Mouse (Mus musculus) neural tube, embryonic 14.5 days (tissue): ENCODE measurements around the gene Ttll7. TPM values are rescaled to one million over a fixed set of nuclear protein-coding genes. Genes with fewer than 3 reads are reported as not detected.

ENCODE experiments used
- ATAC-seq: fragments of 200-750 bp; cut with Nextera tagmentation; 2 replicates; pipeline ENCODE4 v1.8.0; 2017; ENCODE audit warnings: low read depth, mild to moderate bottlenecking, moderate TSS enrichment, moderate library complexity
- H3K27ac ChIP-seq: fragments of 300-500 bp; sonication (generic); 2 replicates; pipeline ENCODE4 v1.5.1; 2014; ENCODE audit warnings: low read depth, mild to moderate bottlenecking, control low read depth, low read length, moderate library complexity, mixed read lengths
- H3K27me3 ChIP-seq: fragments of 300-500 bp; sonication (generic); 2 replicates; pipeline ENCODE4 v1.6.1; 2014; ENCODE audit warnings: low read length; ENCODE audit not compliant: control insufficient read depth, insufficient read depth
- H3K36me3 ChIP-seq: fragments of 300-500 bp; sonication (generic); 2 replicates; pipeline ENCODE4 v1.6.1; 2014; ENCODE audit warnings: low read length, mixed read lengths; ENCODE audit not compliant: control insufficient read depth, insufficient read depth
- H3K4me1 ChIP-seq: fragments of 300-500 bp; sonication (generic); 2 replicates; pipeline ENCODE4 v1.6.1; 2014; ENCODE audit warnings: low read length; ENCODE audit not compliant: control insufficient read depth, insufficient read depth
- H3K4me2 ChIP-seq: fragments of 300-500 bp; sonication (generic); 2 replicates; pipeline ENCODE4 v1.6.1; 2014; ENCODE audit warnings: mild to moderate bottlenecking, low read depth, low read length, control low read depth
- H3K4me3 ChIP-seq: fragments of 300-500 bp; sonication (generic); 2 replicates; pipeline ENCODE4 v1.5.1; 2014; ENCODE audit warnings: low read depth, low read length, control low read depth, mixed read lengths
- H3K9ac ChIP-seq: fragments of 300-500 bp; sonication (generic); replicated peaks from 2 replicates; pipeline ENCODE4 v1.6.1; 2014; ENCODE audit warnings: low read depth, mild to moderate bottlenecking, control low read depth, low read length, mixed read lengths
- H3K9me3 ChIP-seq: fragments of 300-500 bp; sonication (generic); 2 replicates; pipeline ENCODE4 v1.6.1; 2016; ENCODE audit warnings: low read length; ENCODE audit not compliant: control insufficient read depth
- WGBS: fragments of 180-500 bp; shearing (Covaris S2); extraction: QIAGEN DNeasy Blood & Tissue Kit; methylation state at CpG from one replicate; pipeline ENCODE4 v1.1.7; 2014; 5-methylcytosine and 5-hydroxymethylcytosine counted together
- polyA plus RNA-seq: library from polyadenylated mRNA; unstranded; fragments of >200 nt; fragmentation: Nextera tagmentation; extraction: Ambion mirVana; gene quantifications from 2 replicates; pipeline ENCODE4 v1.2.1, GENCODE M21; 2014

Gene Ttll7
- polyA plus RNA-seq, 1 experiment from 2014 or later, result 11.2 TPM

GRCm38 (mm10) chr3:146927311-146928015 is 75.3 kb downstream of the Ttll7 start:
- no peak overlapping the region for H3K9ac ChIP-seq
- H3K27me3 ChIP-seq, result no peaks in the 10 kb centered on the region
- H3K9me3 ChIP-seq, result no peaks in the 10 kb centered on the region
- no peaks in the 10 kb centered on the region for H3K4me1 ChIP-seq
- no peak for ATAC-seq
- WGBS, result 93% methylated on average over 6 of the region's 6 CpGs
- no peak overlapping the region for H3K4me3 ChIP-seq
- no peak overlapping the region for H3K4me2 ChIP-seq
- H3K27ac ChIP-seq, result no peak overlapping the region
- H3K36me3 ChIP-seq, result peaks cover 7% of the 10 kb centered on the region

- H3K4me3 ChIP-seq, result no peak overlapping the region
- no peak for ATAC-seq
- H3K27ac ChIP-seq, result no peak overlapping the region
- H3K4me1 ChIP-seq, result no peaks in the 10 kb centered on the region
- no peak overlapping the region for H3K4me2 ChIP-seq
- no peaks in the 10 kb centered on the region for H3K9me3 ChIP-seq
- peaks cover 7% of the 10 kb centered on the region for H3K36me3 ChIP-seq
- no peak overlapping the region for H3K9ac ChIP-seq
- 91% methylated on average over 7 of the region's 7 CpGs for WGBS
- H3K27me3 ChIP-seq, result no peaks in the 10 kb centered on the region
These were observed 76.0 kb downstream of the Ttll7 start for GRCm38 (mm10) chr3:146928141-146928540.

- Histone ChIP-seq H3K4me2 (no peak overlapping the region), H3K27me3 (no peaks in the 10 kb centered on the region), H3K4me1 (no peaks in the 10 kb centered on the region), H3K9me3 (no peaks in the 10 kb centered on the region), H3K4me3 (no peak overlapping the region), H3K27ac (no peak overlapping the region), H3K36me3 (peaks cover 7% of the 10 kb centered on the region), H3K9ac (no peak overlapping the region)
- WGBS, result 78% methylated on average over 5 of the region's 5 CpGs
- no peak for ATAC-seq
These were observed 76.8 kb downstream of the Ttll7 start for GRCm38 (mm10) chr3:146929011-146929410.

GRCm38 (mm10) chr3:146931190-146931589 is 79.0 kb downstream of the Ttll7 start:
- no peaks in the 10 kb centered on the region for H3K4me1 ChIP-seq
- WGBS, result 93% methylated on average over 9 of the region's 9 CpGs
- no peak for ATAC-seq
- H3K27me3 ChIP-seq, result no peaks in the 10 kb centered on the region
- H3K4me2 ChIP-seq, result no peak overlapping the region
- H3K27ac ChIP-seq, result no peak overlapping the region
- H3K36me3 ChIP-seq, result peaks cover 7% of the 10 kb centered on the region
- H3K9me3 ChIP-seq, result no peaks in the 10 kb centered on the region
- no peak overlapping the region for H3K9ac ChIP-seq
- no peak overlapping the region for H3K4me3 ChIP-seq

GRCm38 (mm10) chr3:146932506-146932905 is 80.3 kb downstream of the Ttll7 start:
- peaks cover 7% of the 10 kb centered on the region for H3K36me3 ChIP-seq
- H3K4me1 ChIP-seq, result no peaks in the 10 kb centered on the region
- H3K27ac ChIP-seq, result no peak overlapping the region
- no peaks in the 10 kb centered on the region for H3K27me3 ChIP-seq
- H3K9ac ChIP-seq, result no peak overlapping the region
- H3K4me2 ChIP-seq, result no peak overlapping the region
- no peaks in the 10 kb centered on the region for H3K9me3 ChIP-seq
- 80% methylated on average over 5 of the region's 5 CpGs for WGBS
- H3K4me3 ChIP-seq, result no peak overlapping the region
- ATAC-seq, result no peak

- Histone ChIP-seq H3K4me2 (no peak overlapping the region), H3K27ac (no peak overlapping the region), H3K27me3 (no peaks in the 10 kb centered on the region), H3K36me3 (no peaks in the 10 kb centered on the region), H3K9ac (no peak overlapping the region), H3K4me1 (no peaks in the 10 kb centered on the region), H3K9me3 (no peaks in the 10 kb centered on the region), H3K4me3 (no peak overlapping the region)
- 87% methylated on average over 4 of the region's 4 CpGs for WGBS
- no peak for ATAC-seq
These were observed 84.7 kb downstream of the Ttll7 start for GRCm38 (mm10) chr3:146936888-146937287.

- Histone ChIP-seq H3K9me3 (no peaks in the 10 kb centered on the region), H3K4me2 (peak overlapping the region; percentile 27; the same call in 1 of the 2 replicates), H3K36me3 (no peaks in the 10 kb centered on the region), H3K4me3 (no peak overlapping the region), H3K27ac (no peak overlapping the region), H3K27me3 (no peaks in the 10 kb centered on the region), H3K9ac (no peak overlapping the region), H3K4me1 (no peaks in the 10 kb centered on the region)
- ATAC-seq, result peak; percentile 94
- WGBS, result 23% methylated on average over 21 of the region's 21 CpGs
These were observed 87.5 kb downstream of the Ttll7 start for GRCm38 (mm10) chr3:146939391-146940250.

- no peaks in the 10 kb centered on the region for H3K9me3 ChIP-seq
- no peak overlapping the region for H3K27ac ChIP-seq
- no peaks in the 10 kb centered on the region for H3K36me3 ChIP-seq
- no peaks in the 10 kb centered on the region for H3K27me3 ChIP-seq
- 96% methylated on average over 2 of the region's 2 CpGs for WGBS
- no peak overlapping the region for H3K9ac ChIP-seq
- no peak overlapping the region for H3K4me3 ChIP-seq
- no peak overlapping the region for H3K4me2 ChIP-seq
- ATAC-seq, result no peak
- H3K4me1 ChIP-seq, result no peaks in the 10 kb centered on the region
These were observed 90.9 kb downstream of the Ttll7 start for GRCm38 (mm10) chr3:146943101-146943500.

- H3K9me3 ChIP-seq, result no peaks in the 10 kb centered on the region
- ATAC-seq, result peak; percentile 45
- H3K9ac ChIP-seq, result no peak overlapping the region
- H3K27me3 ChIP-seq, result no peaks in the 10 kb centered on the region
- 43% methylated on average over 2 of the region's 2 CpGs for WGBS
- H3K4me1 ChIP-seq, result no peaks in the 10 kb centered on the region
- H3K4me2 ChIP-seq, result no peak overlapping the region
- H3K36me3 ChIP-seq, result no peaks in the 10 kb centered on the region
- H3K27ac ChIP-seq, result no peak overlapping the region
- H3K4me3 ChIP-seq, result no peak overlapping the region
These were observed 93.2 kb downstream of the Ttll7 start for GRCm38 (mm10) chr3:146945342-146945741.
